In the genomic region with DNA sequence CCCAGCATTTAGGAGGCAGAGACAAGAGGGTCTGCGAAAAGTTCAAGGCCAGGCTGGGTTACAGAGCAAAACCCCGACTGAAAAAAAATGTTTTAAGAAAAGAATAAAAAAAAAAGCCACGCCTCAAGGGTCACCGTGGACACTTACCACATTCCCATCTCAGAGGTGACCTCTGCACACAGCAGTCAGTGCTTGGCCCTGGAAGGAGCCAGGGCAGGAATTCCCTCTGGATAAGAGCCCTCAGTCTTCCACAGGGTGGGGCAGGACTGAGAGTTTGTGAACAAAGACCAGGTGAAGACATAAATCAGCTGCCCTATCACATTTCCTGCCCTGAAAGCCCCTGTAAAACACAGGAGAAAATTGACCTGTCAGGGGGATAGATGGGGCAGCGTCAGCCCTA, we compare ENCODE assay signal across 14 mouse cellular contexts. TPM values are rescaled to one million over a fixed set of nuclear protein-coding genes. Genes with fewer than 3 reads are reported as not detected.
DNase-seq lines count a peak whose midpoint lies in the region; ATAC-seq lines count a peak whose summit lies in the region.
"Had no signal": no experiment of that assay in that cellular context is flagged by ENCODE, and none has a peak within 500 bp of the region (broad histone marks: within the 10 kb centered on the region; RNA-seq: fewer than 3 reads in every experiment).

No protein-coding gene starts in this region.

- no peaks in the 10 kb centered on the region for H3K27me3 ChIP-seq in heart, embryonic 11.5 days (ENCODE audit: control insufficient read depth, insufficient read depth, low read length)
- H3K27me3 ChIP-seq in limb, embryonic 12.5 days = peaks cover 11% of the 10 kb centered on the region

- no peak for ATAC-seq in heart, embryonic 11.5 days (replicated peaks; ENCODE audit: insufficient number of reproducible peaks, low FRiP score, low TSS enrichment)
- ATAC-seq in limb, embryonic 12.5 days (ENCODE audit: insufficient number of reproducible peaks, insufficient read depth, low FRiP score, low TSS enrichment, low read depth) = 0 out of 2 replicates have a peak, but pooled peaks have one; percentile 5

- H3K4me3 ChIP-seq in heart, embryonic 11.5 days (ENCODE audit: low read depth, low read length) = no peak overlapping the region
- H3K4me3 ChIP-seq in limb, embryonic 12.5 days (replicated peaks) = no peak overlapping the region
- H3K4me3 ChIP-seq: myocyte had no signal

- intact Hi-C loops in left cerebral cortex, postnatal 25 days (cut with DNase I) = no loop called here

- peak overlapping the region; percentile 74 for H3K9ac ChIP-seq in heart, embryonic 11.5 days (ENCODE audit: low read depth, low read length)
- no peak overlapping the region for H3K9ac ChIP-seq in limb, embryonic 12.5 days (replicated peaks)

- 45% methylated on average over 5 of the region's 5 CpGs for WGBS in heart, embryonic 11.5 days (ENCODE audit: insufficient replicate concordance)
- WGBS in limb, embryonic 12.5 days = 27% methylated on average over 5 of the region's 5 CpGs

- H3K4me2 ChIP-seq in heart, embryonic 11.5 days = peak overlapping the region; percentile 54
- peak overlapping the region; percentile 31 for H3K4me2 ChIP-seq in limb, embryonic 12.5 days

- H3K36me3 ChIP-seq in heart, embryonic 11.5 days (ENCODE audit: control insufficient read depth, insufficient read depth, low read length) = no peaks in the 10 kb centered on the region
- no peaks in the 10 kb centered on the region for H3K36me3 ChIP-seq in limb, embryonic 12.5 days

- H3K9me3 ChIP-seq in heart, embryonic 11.5 days (replicated peaks; ENCODE audit: control insufficient read depth, low read length) = no peaks in the 10 kb centered on the region
- no peaks in the 10 kb centered on the region for H3K9me3 ChIP-seq in limb, embryonic 12.5 days

- no peak for DNase-seq in heart, adult 11 months
- peak; percentile 24 to 35 for DNase-seq in kidney, postnatal 36 days
- no peak for DNase-seq in kidney, adult 9 months
- peak; percentile 62 for DNase-seq in ZHBTc4 (ENCODE audit: low read depth, low spot score)
- DNase-seq in urinary bladder, adult 2 months (ENCODE audit: low spot score) = no peak
- DNase-seq in left cerebral cortex, postnatal 25 days (ENCODE audit: low spot score in 2 of 2) = no peak
- DNase-seq: cerebellum, postnatal 36 days; gastrocnemius, postnatal 25 days; lung, postnatal 10 days; right cerebral cortex, postnatal 25 days; thymus, adult 2 months had no signal

- peak overlapping the region; percentile 90 for H3K27ac ChIP-seq in heart, embryonic 11.5 days (ENCODE audit: low read depth, low read length)
- peak overlapping the region; percentile 73 for H3K27ac ChIP-seq in limb, embryonic 12.5 days

- peaks cover 47% of the 10 kb centered on the region for H3K4me1 ChIP-seq in heart, embryonic 11.5 days (ENCODE audit: control insufficient read depth, insufficient read depth, low read length)
- H3K4me1 ChIP-seq in limb, embryonic 12.5 days (replicated peaks) = peaks cover 65% of the 10 kb centered on the region

RNA-seq across cellular contexts. Expression of a gene that starts 12.9 kb away (rescaled TPM):
- polyA plus RNA-seq in heart, embryonic 11.5 days (2014; fragmentation: Nextera tagmentation; extraction: Ambion mirVana) = 57.5 and 72.0 TPM in 2 replicates
- 84.7 and 86.8 TPM in 2 replicates for polyA plus RNA-seq in limb, embryonic 12.5 days (2016; fragmentation: Nextera tagmentation; extraction: Ambion mirVana)
- 60.0 and 72.0 TPM in 2 replicates for polyA plus RNA-seq in urinary bladder, adult 2 months (2012; rRNA removed)
- 10 to 100 TPM; 82.9 to 88.8 TPM for total RNA-seq in left cerebral cortex, postnatal 25 days (2021)

Comparison
In these comparisons a context has a peak if more than half of its experiments do, and no peak if none do; other contexts are left out.
1. DNase-seq: peak in kidney, postnatal 36 days (2 of 2) and ZHBTc4 (single experiment); none in heart, adult 11 months (single experiment), kidney, adult 9 months (single experiment), urinary bladder, adult 2 months (single experiment) and left cerebral cortex, postnatal 25 days (0 of 2).